Mouse (Mus musculus) MEL (cell line): Measurements from ENCODE around the gene Gla. TPM values are rescaled to one million over a fixed set of nuclear protein-coding genes. Genes with fewer than 3 reads are reported as not detected.

Experiments used
- DNase-seq: peaks from one replicate; pipeline ENCODE4 v3.0.0; 2011; ENCODE audit warnings: low read depth, low spot score
- H3K27ac ChIP-seq: 2 replicates; pipeline ENCODE4 v1.5.1; 2012; ENCODE audit warnings: low read depth, mild to moderate bottlenecking, control low read depth, low read length, moderate library complexity; ENCODE audit not compliant: control insufficient read depth
- H3K27me3 ChIP-seq, 2 experiments: fragments of 150-350 bp in 1 of 2; sonication (generic) in 1 of 2; 2 replicates each; pipeline ENCODE4 v1.6.1; 2012; ENCODE audit warnings: low read length in 2 of 2, mild to moderate bottlenecking in 2 of 2, improper control_type of control experiment in 1 of 2, moderate library complexity in 1 of 2; ENCODE audit not compliant: insufficient read depth in 2 of 2, control insufficient read depth in 1 of 2
- H3K36me3 ChIP-seq, 2 experiments: 2 replicates each; pipeline ENCODE4 v1.6.1; 2012 to 2014; ENCODE audit warnings: low read length in 2 of 2, improper control_type of control experiment in 1 of 2, inconsistent platforms in 1 of 2, mild to moderate bottlenecking in 1 of 2; ENCODE audit not compliant: insufficient read depth in 2 of 2, control insufficient read depth in 1 of 2
- H3K4me1 ChIP-seq, 2 experiments: fragments of 150-350 bp in 1 of 2; sonication (generic) in 1 of 2; 2 replicates each; pipeline ENCODE4 v1.6.1; 2012; ENCODE audit warnings: low read length in 2 of 2, improper control_type of control experiment in 1 of 2, mild to moderate bottlenecking in 1 of 2; ENCODE audit not compliant: insufficient read depth in 2 of 2, control insufficient read depth in 1 of 2
- H3K4me3 ChIP-seq, 2 experiments: fragments of 150-350 bp in 1 of 2; sonication (generic) in 1 of 2; 2 replicates each; pipeline ENCODE4 v1.5.1; 2012; ENCODE audit warnings: low read depth in 2 of 2, low read length in 2 of 2, mild to moderate bottlenecking in 2 of 2, moderate library complexity in 2 of 2, control low read depth in 1 of 2, improper control_type of control experiment in 1 of 2; ENCODE audit not compliant: control insufficient read depth in 1 of 2, insufficient read depth in 1 of 2
- H3K79me2 ChIP-seq: 2 replicates; pipeline ENCODE4 v1.6.1; 2012; ENCODE audit warnings: mild to moderate bottlenecking, low read length, moderate library complexity; ENCODE audit not compliant: control insufficient read depth, poor library complexity, insufficient read depth
- H3K9ac ChIP-seq: 2 replicates; pipeline ENCODE4 v1.6.1; 2012; ENCODE audit warnings: low read depth, mild to moderate bottlenecking, control low read depth, low read length, moderate library complexity; ENCODE audit not compliant: control insufficient read depth, poor library complexity, severe bottlenecking
- H3K9me3 ChIP-seq: fragments of 150-350 bp; sonication (generic); replicated peaks from 2 replicates; pipeline ENCODE4 v1.6.1; 2012; ENCODE audit warnings: mild to moderate bottlenecking, low read length, improper control_type of control experiment, moderate library complexity; ENCODE audit not compliant: insufficient read depth
- CHD1 ChIP-seq: IDR thresholded peaks from 2 replicates; pipeline ENCODE4 v1.6.1; 2012; ENCODE audit warnings: low read depth, mild to moderate bottlenecking, inconsistent platforms, low read length, improper control_type of control experiment
- CTCF ChIP-seq, 3 experiments: IDR thresholded peaks in 2 of 3; conservative IDR thresholded peaks in 1 of 3; 2 replicates each; pipeline ENCODE4 v1.5.1; 2011 to 2012; ENCODE audit warnings: low read length in 3 of 3, low read depth in 2 of 3, mild to moderate bottlenecking in 2 of 3, improper control_type of control experiment in 1 of 3, inconsistent platforms in 1 of 3, mixed read lengths in 1 of 3, moderate library complexity in 1 of 3; ENCODE audit not compliant: control insufficient read depth in 1 of 3, insufficient read depth in 1 of 3, poor library complexity in 1 of 3, severe bottlenecking in 1 of 3
- EP300 ChIP-seq, 2 experiments: IDR thresholded peaks; 2 replicates each; pipeline ENCODE4 v1.6.1; 2011; ENCODE audit warnings: improper control_type of control experiment in 2 of 2, low read length in 2 of 2, low read depth in 1 of 2, mild to moderate bottlenecking in 1 of 2
- GABPA ChIP-seq: IDR thresholded peaks from 2 replicates; pipeline ENCODE4 v1.6.1; 2012; ENCODE audit warnings: low read depth, mild to moderate bottlenecking, inconsistent platforms, low read length, improper control_type of control experiment, moderate library complexity
- GATA1 ChIP-seq: IDR thresholded peaks from 2 replicates; pipeline ENCODE4 v1.6.1; 2011; ENCODE audit warnings: low read depth, low read length, improper control_type of control experiment
- JUND ChIP-seq: IDR thresholded peaks from 2 replicates; pipeline ENCODE4 v1.6.1; 2011; ENCODE audit warnings: low read depth, mild to moderate bottlenecking, improper control_type of control experiment, low read length
- MAFK ChIP-seq: IDR thresholded peaks from 2 replicates; pipeline ENCODE4 v1.6.1; 2011; ENCODE audit warnings: low read depth, mild to moderate bottlenecking, low read length, improper control_type of control experiment, borderline replicate concordance
- MAX ChIP-seq: IDR thresholded peaks from 2 replicates; pipeline ENCODE4 v1.6.1; 2011; ENCODE audit warnings: low read length, improper control_type of control experiment
- MEF2A ChIP-seq: IDR thresholded peaks from 2 replicates; pipeline ENCODE4 v1.6.1; 2014; ENCODE audit warnings: low read depth, mild to moderate bottlenecking, inconsistent platforms, low read length, improper control_type of control experiment; ENCODE audit not compliant: poor library complexity, insufficient replicate concordance, severe bottlenecking; ENCODE audit errors: extremely low read depth
- MXI1 ChIP-seq: IDR thresholded peaks from 2 replicates; pipeline ENCODE4 v1.6.1; 2011; ENCODE audit warnings: mild to moderate bottlenecking, low read depth, low read length, improper control_type of control experiment
- MYB ChIP-seq: IDR thresholded peaks from 2 replicates; pipeline ENCODE4 v1.6.1; 2011; ENCODE audit warnings: mild to moderate bottlenecking, low read depth, low read length, improper control_type of control experiment
- MYC ChIP-seq: IDR thresholded peaks from 2 replicates; pipeline ENCODE4 v1.6.1; 2011; ENCODE audit warnings: low read depth, mild to moderate bottlenecking, low read length, improper control_type of control experiment, moderate library complexity
- POLR2A ChIP-seq, 2 experiments: IDR thresholded peaks; 2 replicates each; pipeline ENCODE4 v1.6.1; 2011 to 2012; ENCODE audit warnings: low read length in 2 of 2, mild to moderate bottlenecking in 2 of 2, control low read depth in 1 of 2, improper control_type of control experiment in 1 of 2, low read depth in 1 of 2, moderate library complexity in 1 of 2; ENCODE audit not compliant: control insufficient read depth in 1 of 2, insufficient read depth in 1 of 2, poor library complexity in 1 of 2
- POLR2AphosphoS2 ChIP-seq: IDR thresholded peaks from 2 replicates; pipeline ENCODE4 v1.6.1; 2011; ENCODE audit warnings: low read length, improper control_type of control experiment
- POLR2AphosphoS5 ChIP-seq: IDR thresholded peaks from 2 replicates; pipeline ENCODE4 v1.6.1; 2012; ENCODE audit warnings: low read depth, borderline replicate concordance, mild to moderate bottlenecking, inconsistent platforms, low read length, moderate library complexity, mixed read lengths
- RAD21 ChIP-seq: IDR thresholded peaks from 2 replicates; pipeline ENCODE4 v1.6.1; 2011; ENCODE audit warnings: mild to moderate bottlenecking, low read depth, low read length, improper control_type of control experiment
- SMC3 ChIP-seq: IDR thresholded peaks from 2 replicates; pipeline ENCODE4 v1.6.1; 2011; ENCODE audit warnings: low read depth, low read length, improper control_type of control experiment
- TAL1 ChIP-seq: IDR thresholded peaks from 2 replicates; pipeline ENCODE4 v1.6.1; 2012; ENCODE audit warnings: mild to moderate bottlenecking, inconsistent platforms, low read length, moderate library complexity, mixed read lengths
- TBP ChIP-seq: IDR thresholded peaks from 2 replicates; pipeline ENCODE4 v1.8.0; 2011; ENCODE audit warnings: low read depth, low read length, improper control_type of control experiment
- TCF12 ChIP-seq: IDR thresholded peaks from 2 replicates; pipeline ENCODE4 v1.6.1; 2014; ENCODE audit warnings: low read depth, mild to moderate bottlenecking, inconsistent platforms, low read length, improper control_type of control experiment, moderate library complexity
- UBTF ChIP-seq: IDR thresholded peaks from 2 replicates; pipeline ENCODE4 v1.6.1; 2012; ENCODE audit warnings: low read depth, mild to moderate bottlenecking, inconsistent platforms, low read length, improper control_type of control experiment, moderate library complexity, borderline replicate concordance; ENCODE audit not compliant: insufficient read depth
- USF1 ChIP-seq: IDR thresholded peaks from 2 replicates; pipeline ENCODE4 v1.6.1; 2014; ENCODE audit warnings: low read depth, mild to moderate bottlenecking, inconsistent platforms, low read length, improper control_type of control experiment, moderate library complexity
- USF2 ChIP-seq, 2 experiments: IDR thresholded peaks; 2 replicates each; pipeline ENCODE4 v1.6.1; 2011 to 2012; ENCODE audit warnings: improper control_type of control experiment in 2 of 2, low read length in 2 of 2, borderline replicate concordance in 1 of 2, inconsistent platforms in 1 of 2, low read depth in 1 of 2, mild to moderate bottlenecking in 1 of 2; ENCODE audit not compliant: insufficient read depth in 1 of 2
- ZC3H11A ChIP-seq: IDR thresholded peaks from 2 replicates; pipeline ENCODE4 v1.6.1; 2012; ENCODE audit warnings: low read depth, mild to moderate bottlenecking, inconsistent platforms, low read length, improper control_type of control experiment
- ZKSCAN1 ChIP-seq: IDR thresholded peaks from 2 replicates; pipeline ENCODE4 v1.6.1; 2012; ENCODE audit warnings: low read depth, mild to moderate bottlenecking, inconsistent platforms, low read length, improper control_type of control experiment, moderate library complexity
- polyA plus RNA-seq, 2 experiments: library from polyadenylated mRNA; stranded (reverse) in 1 of 2; unstranded in 1 of 2; fragments of >175 nt in 1 of 2; fragments of >200 nt in 1 of 2; gene quantifications; 2 replicates each; pipeline versions ENCODE4 v1.2.1 to v1.2.4; 2012; ENCODE audit warnings: low replicate concordance in 2 of 2, low read depth in 1 of 2; ENCODE audit not compliant: insufficient read length in 2 of 2, insufficient read depth in 1 of 2, missing spikeins in 1 of 2
- total RNA-seq: library from RNA; depleted of rRNA; stranded (reverse); fragments of 300-350 nt; gene quantifications from 2 replicates; pipeline ENCODE4 v1.2.3, GENCODE M21; 2012

Gla gene
- total and polyA plus RNA-seq, 3 experiments: 10.2 to 17.0 TPM; not detected in 1

DNA sequence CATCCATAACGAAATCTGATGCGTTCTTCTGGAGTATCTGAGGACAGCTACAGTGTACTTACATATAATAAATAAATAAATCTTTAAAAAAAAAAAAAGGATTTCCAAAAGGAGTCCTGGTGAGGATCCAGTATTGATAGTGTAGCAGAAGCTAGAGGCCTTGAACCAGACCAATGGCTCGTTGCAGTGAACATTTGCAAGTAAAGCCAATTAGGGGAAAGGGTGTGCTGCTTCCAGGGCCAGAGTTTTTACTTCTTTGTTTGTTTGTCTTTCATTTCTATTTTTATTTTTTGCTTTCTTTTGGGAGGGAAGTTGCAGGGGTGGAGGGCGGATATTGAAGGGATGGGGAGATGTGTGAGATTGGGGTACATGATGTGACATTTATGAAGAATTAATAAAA lies 47.6 kb downstream of the Gla start:
- H3K27ac ChIP-seq: no peak overlapping the region
- no peak overlapping the region for H3K9ac ChIP-seq
- no peak for DNase-seq
- H3K79me2 ChIP-seq: no peaks in the 10 kb centered on the region; the same call in 1 of the 2 replicates
- no peak overlapping the region for H3K4me3 ChIP-seq
- H3K9me3 ChIP-seq: no peaks in the 10 kb centered on the region
- TF ChIP-seq MEF2A (no peak), MAFK (no peak), MYB (no peak), USF2 (IDR thresholded peaks at IDR 0.05; ENCODE audit: borderline replicate concordance in 1 of 2, insufficient read depth in 1 of 2, low read depth in 1 of 2, low read length in 2 of 2) (no peak), TCF12 (no peak)
- TF ChIP-seq, all 39 proteins: peak for 0
- peaks cover 11 to 65% of the 10 kb centered on the region in 2 experiments for H3K36me3 ChIP-seq
- no peaks in the 10 kb centered on the region for H3K27me3 ChIP-seq
- H3K4me1 ChIP-seq: peaks cover 0 to 4% of the 10 kb centered on the region in 2 experiments; a peak in 1 of 4 replicates

DNA sequence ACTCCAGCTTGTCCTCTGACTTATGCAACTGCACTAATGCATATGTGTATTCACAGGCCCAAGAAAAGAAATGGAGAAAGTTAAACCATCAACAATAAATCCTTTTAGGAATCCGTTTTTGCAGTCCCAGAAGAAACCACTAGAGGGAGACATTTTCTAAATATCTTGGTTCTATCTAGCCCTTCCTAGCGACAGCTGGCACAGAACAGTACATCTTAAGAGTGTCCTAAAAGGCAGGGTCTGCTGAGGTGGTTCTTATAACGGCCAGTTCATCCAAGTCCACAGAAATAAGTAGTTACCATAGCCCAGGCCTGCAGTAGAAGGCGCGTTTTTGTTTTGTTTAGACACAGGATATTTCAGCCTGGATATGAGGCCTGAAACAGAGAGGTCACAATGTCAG lies 50.0 kb downstream of the Gla start:
- Histone ChIP-seq H3K36me3 (peaks cover 13 to 66% of the 10 kb centered on the region in 2 experiments), H3K4me3 (no peak overlapping the region), H3K9ac (no peak overlapping the region), H3K79me2 (no peaks in the 10 kb centered on the region; the same call in 1 of the 2 replicates), H3K27me3 (no peaks in the 10 kb centered on the region), H3K4me1 (peaks cover 0 to 4% of the 10 kb centered on the region in 2 experiments; a peak in 1 of 4 replicates), H3K9me3 (no peaks in the 10 kb centered on the region), H3K27ac (no peak overlapping the region)
- no peak for TF ChIP-seq TCF12
- TF ChIP-seq SMC3: peak; percentile 61
- TF ChIP-seq RAD21: peak; percentile 63
- no peak for TF ChIP-seq MXI1
- TF ChIP-seq POLR2AphosphoS2: peak; percentile 8; the same call in 1 of the 2 replicates
- TF ChIP-seq CTCF (IDR thresholded peaks at IDR 0.05 in 2 of 3, conservative IDR thresholded peaks at IDR 0.05 in 1 of 3; ENCODE audit: control insufficient read depth in 1 of 3, insufficient read depth in 1 of 3, low read depth in 2 of 3, low read length in 3 of 3, poor library complexity in 1 of 3, severe bottlenecking in 1 of 3): peak in 2 of 3 experiments; percentile 77 to 91; a peak in 4 of 6 replicates
- peak; percentile 37 for TF ChIP-seq ZC3H11A
- DNase-seq: peak; percentile 86

DNA sequence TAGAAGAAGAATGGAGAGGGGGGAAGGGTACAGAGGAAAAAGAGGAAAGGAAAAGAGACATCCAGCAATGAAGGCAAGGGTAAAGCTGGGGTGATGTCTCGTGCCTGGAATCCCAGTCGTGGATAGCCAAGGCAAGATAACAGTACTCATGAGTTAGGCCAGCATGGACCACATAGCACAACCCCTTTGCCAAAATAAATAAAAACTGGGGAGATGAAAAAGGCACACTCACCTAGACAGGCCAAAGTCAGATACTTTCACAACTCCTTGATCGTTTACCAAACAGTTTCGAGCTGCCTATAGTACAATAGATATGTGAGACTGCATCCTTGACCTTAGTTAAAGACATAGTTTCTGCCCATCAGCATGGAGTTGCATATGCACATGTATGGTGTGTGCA lies 53.6 kb downstream of the Gla start:
- H3K4me3 ChIP-seq: no peak overlapping the region
- H3K36me3 ChIP-seq: peaks cover 8 to 58% of the 10 kb centered on the region in 2 experiments
- no peaks in the 10 kb centered on the region for H3K9me3 ChIP-seq
- H3K27ac ChIP-seq: no peak overlapping the region
- no peak overlapping the region for H3K9ac ChIP-seq
- H3K27me3 ChIP-seq: no peaks in the 10 kb centered on the region
- no peak for DNase-seq
- no peaks in the 10 kb centered on the region for H3K4me1 ChIP-seq
- H3K79me2 ChIP-seq: no peaks in the 10 kb centered on the region; the same call in 1 of the 2 replicates
- TF ChIP-seq POLR2AphosphoS5 (no peak), GABPA (no peak), USF1 (no peak), JUND (no peak), TAL1 (no peak), EP300 (IDR thresholded peaks at IDR 0.05; ENCODE audit: low read depth in 1 of 2, low read length in 2 of 2) (no peak), CHD1 (no peak), RAD21 (no peak), TCF12 (no peak), GATA1 (no peak), ZC3H11A (no peak), POLR2A (IDR thresholded peaks at IDR 0.05; ENCODE audit: control insufficient read depth in 1 of 2, insufficient read depth in 1 of 2, low read depth in 1 of 2, low read length in 2 of 2, poor library complexity in 1 of 2) (no peak), ZKSCAN1 (no peak), MYC (no peak), MYB (no peak), TBP (no peak), USF2 (IDR thresholded peaks at IDR 0.05; ENCODE audit: borderline replicate concordance in 1 of 2, insufficient read depth in 1 of 2, low read depth in 1 of 2, low read length in 2 of 2) (no peak), MAX (no peak), UBTF (no peak)
